Mouse (Mus musculus): ENCODE results near the gene Cacng6. TPM values are rescaled to one million over a fixed set of nuclear protein-coding genes. Genes with fewer than 3 reads are reported as not detected.

Gene Cacng6
- 0.14 TPM in 1 of 2 replicates, not detected in the other for polyA plus RNA-seq (2015; fragmentation: Nextera tagmentation; extraction: Ambion mirVana)

- Histone ChIP-seq H3K36me3 (ENCODE audit: control insufficient read depth, insufficient read depth) (no peaks in the 10 kb centered on the region), H3K4me3 (replicated peaks; ENCODE audit: low read length) (peak within 1 kb of the TSS; percentile 22), H3K27ac (ENCODE audit: low read length) (no peak within 1 kb of the TSS), H3K27me3 (replicated peaks; ENCODE audit: control insufficient read depth, insufficient read depth, low read length) (peaks cover 19% of the 10 kb centered on the region), H3K9me3 (ENCODE audit: control insufficient read depth, low read length) (no peaks in the 10 kb centered on the region), H3K4me2 (ENCODE audit: low read length) (peak within 1 kb of the TSS; percentile 43), H3K4me1 (replicated peaks; ENCODE audit: control insufficient read depth, insufficient read depth, low read length) (peaks cover 6% of the 10 kb centered on the region), H3K9ac (replicated peaks; ENCODE audit: low read depth, low read length) (0 out of 2 replicates have a peak within 1 kb of the TSS, but pooled peaks have one; percentile 20)
- no peak for ATAC-seq
- WGBS: 36% methylated on average over 4 of the region's 4 CpGs
Observed at GRCm38 (mm10) chr7:3423895-3424294, at the start of gene Cacng6. Gene Cacng6, plus strand, starts transcription at chr7:3424195.

- Histone ChIP-seq H3K27me3 (replicated peaks; ENCODE audit: control insufficient read depth, insufficient read depth, low read length) (no peaks in the 10 kb centered on the region), H3K4me3 (replicated peaks; ENCODE audit: low read length) (no peak overlapping the region), H3K9ac (replicated peaks; ENCODE audit: low read depth, low read length) (no peak overlapping the region), H3K36me3 (ENCODE audit: control insufficient read depth, insufficient read depth) (no peaks in the 10 kb centered on the region), H3K4me1 (replicated peaks; ENCODE audit: control insufficient read depth, insufficient read depth, low read length) (no peaks in the 10 kb centered on the region), H3K4me2 (ENCODE audit: low read length) (no peak overlapping the region), H3K9me3 (ENCODE audit: control insufficient read depth, low read length) (no peaks in the 10 kb centered on the region), H3K27ac (ENCODE audit: low read length) (no peak overlapping the region)
- WGBS: 46% methylated on average over 4 of the region's 4 CpGs
- no peak for ATAC-seq
Observed at GRCm38 (mm10) chr7:3376831-3377230, 47.2 kb upstream of the Cacng6 start.

GRCm38 (mm10) chr7:3382123-3382522 lies 41.9 kb upstream of the Cacng6 start:
- Histone ChIP-seq H3K4me2 (ENCODE audit: low read length) (no peak overlapping the region), H3K9me3 (ENCODE audit: control insufficient read depth, low read length) (no peaks in the 10 kb centered on the region), H3K4me1 (replicated peaks; ENCODE audit: control insufficient read depth, insufficient read depth, low read length) (0 out of 2 replicates have a peak, but pooled peaks cover 4% of the 10 kb centered on the region), H3K4me3 (replicated peaks; ENCODE audit: low read length) (no peak overlapping the region), H3K9ac (replicated peaks; ENCODE audit: low read depth, low read length) (no peak overlapping the region), H3K27ac (ENCODE audit: low read length) (no peak overlapping the region), H3K36me3 (ENCODE audit: control insufficient read depth, insufficient read depth) (no peaks in the 10 kb centered on the region), H3K27me3 (replicated peaks; ENCODE audit: control insufficient read depth, insufficient read depth, low read length) (no peaks in the 10 kb centered on the region)
- ATAC-seq: no peak
- WGBS: 85% methylated on average over 9 of the region's 9 CpGs

- H3K36me3 ChIP-seq (ENCODE audit: control insufficient read depth, insufficient read depth): no peaks in the 10 kb centered on the region
- no peaks in the 10 kb centered on the region for H3K9me3 ChIP-seq (ENCODE audit: control insufficient read depth, low read length)
- ATAC-seq: no peak
- H3K27ac ChIP-seq (ENCODE audit: low read length): no peak overlapping the region
- no peak overlapping the region for H3K9ac ChIP-seq (replicated peaks; ENCODE audit: low read depth, low read length)
- peaks cover 22% of the 10 kb centered on the region for H3K4me1 ChIP-seq (replicated peaks; ENCODE audit: control insufficient read depth, insufficient read depth, low read length)
- no peak overlapping the region for H3K4me3 ChIP-seq (replicated peaks; ENCODE audit: low read length)
- no peaks in the 10 kb centered on the region for H3K27me3 ChIP-seq (replicated peaks; ENCODE audit: control insufficient read depth, insufficient read depth, low read length)
- no peak overlapping the region for H3K4me2 ChIP-seq (ENCODE audit: low read length)
- WGBS: 92% methylated on average over 5 of the region's 5 CpGs
Observed at GRCm38 (mm10) chr7:3384807-3385319, 39.1 kb upstream of the Cacng6 start.

- Histone ChIP-seq H3K4me1 (replicated peaks; ENCODE audit: control insufficient read depth, insufficient read depth, low read length) (peaks cover 24% of the 10 kb centered on the region), H3K4me2 (ENCODE audit: low read length) (no peak overlapping the region), H3K9me3 (ENCODE audit: control insufficient read depth, low read length) (no peaks in the 10 kb centered on the region), H3K36me3 (ENCODE audit: control insufficient read depth, insufficient read depth) (no peaks in the 10 kb centered on the region), H3K9ac (replicated peaks; ENCODE audit: low read depth, low read length) (no peak overlapping the region), H3K4me3 (replicated peaks; ENCODE audit: low read length) (no peak overlapping the region), H3K27ac (ENCODE audit: low read length) (no peak overlapping the region), H3K27me3 (replicated peaks; ENCODE audit: control insufficient read depth, insufficient read depth, low read length) (no peaks in the 10 kb centered on the region)
- WGBS: 80% methylated on average over 6 of the region's 6 CpGs
- no peak for ATAC-seq
Observed at GRCm38 (mm10) chr7:3386036-3386730, 37.8 kb upstream of the Cacng6 start.

GRCm38 (mm10) chr7:3387761-3388160 lies 36.2 kb upstream of the Cacng6 start:
- no peak overlapping the region for H3K27ac ChIP-seq (ENCODE audit: low read length)
- no peaks in the 10 kb centered on the region for H3K36me3 ChIP-seq (ENCODE audit: control insufficient read depth, insufficient read depth)
- H3K4me3 ChIP-seq (replicated peaks; ENCODE audit: low read length): no peak overlapping the region
- WGBS: 90% methylated on average over 16 of the region's 18 CpGs
- H3K4me1 ChIP-seq (replicated peaks; ENCODE audit: control insufficient read depth, insufficient read depth, low read length): peaks cover 40% of the 10 kb centered on the region
- no peaks in the 10 kb centered on the region for H3K27me3 ChIP-seq (replicated peaks; ENCODE audit: control insufficient read depth, insufficient read depth, low read length)
- H3K4me2 ChIP-seq (ENCODE audit: low read length): peak overlapping the region; percentile 85; the same call in 1 of the 2 replicates
- no peaks in the 10 kb centered on the region for H3K9me3 ChIP-seq (ENCODE audit: control insufficient read depth, low read length)
- ATAC-seq: no peak
- no peak overlapping the region for H3K9ac ChIP-seq (replicated peaks; ENCODE audit: low read depth, low read length)

GRCm38 (mm10) chr7:3388885-3389284 lies 35.1 kb upstream of the Cacng6 start:
- H3K27me3 ChIP-seq (replicated peaks; ENCODE audit: control insufficient read depth, insufficient read depth, low read length): no peaks in the 10 kb centered on the region
- no peak for ATAC-seq
- no peaks in the 10 kb centered on the region for H3K9me3 ChIP-seq (ENCODE audit: control insufficient read depth, low read length)
- no peak overlapping the region for H3K9ac ChIP-seq (replicated peaks; ENCODE audit: low read depth, low read length)
- H3K27ac ChIP-seq (ENCODE audit: low read length): no peak overlapping the region
- H3K4me3 ChIP-seq (replicated peaks; ENCODE audit: low read length): peak overlapping the region; percentile 18
- H3K4me1 ChIP-seq (replicated peaks; ENCODE audit: control insufficient read depth, insufficient read depth, low read length): peaks cover 47% of the 10 kb centered on the region
- H3K36me3 ChIP-seq (ENCODE audit: control insufficient read depth, insufficient read depth): no peaks in the 10 kb centered on the region
- WGBS: 72% methylated on average over 6 of the region's 6 CpGs
- peak overlapping the region; percentile 85 for H3K4me2 ChIP-seq (ENCODE audit: low read length)

- Histone ChIP-seq H3K4me3 (replicated peaks; ENCODE audit: low read length) (peak overlapping the region; percentile 65), H3K27me3 (replicated peaks; ENCODE audit: control insufficient read depth, insufficient read depth, low read length) (no peaks in the 10 kb centered on the region), H3K9me3 (ENCODE audit: control insufficient read depth, low read length) (no peaks in the 10 kb centered on the region), H3K9ac (replicated peaks; ENCODE audit: low read depth, low read length) (peak overlapping the region; percentile 80; the same call in 1 of the 2 replicates), H3K36me3 (ENCODE audit: control insufficient read depth, insufficient read depth) (peaks cover 3% of the 10 kb centered on the region), H3K4me1 (replicated peaks; ENCODE audit: control insufficient read depth, insufficient read depth, low read length) (peaks cover 47% of the 10 kb centered on the region), H3K4me2 (ENCODE audit: low read length) (peak overlapping the region; percentile 85), H3K27ac (ENCODE audit: low read length) (peak overlapping the region; percentile 76)
- WGBS: 2% methylated on average over 17 of the region's 17 CpGs
- ATAC-seq: peak; percentile 56
Observed at GRCm38 (mm10) chr7:3389444-3390412, 34.3 kb upstream of the Cacng6 start.
